Mouse (Mus musculus) cerebellum, adult 9-11 months (tissue): ENCODE results near the gene Dnajb6.
"Not testable (repeated sequence)": the region's sequence is repeated elsewhere in the genome, so short reads cannot be mapped to it uniquely, and the experiment has no call there.

Experiments
- DNase-seq: peaks from one replicate; pipeline ENCODE4 v3.0.0; 2022

The Dnajb6 gene

GRCm38 (mm10) chr5:29735557-29736061 is at the start of gene Dnajb6, which contains the start of gene Gm5129:
Gene Dnajb6, plus strand, starts transcription at chr5:29735688.
Gene Gm5129, minus strand, starts transcription at chr5:29735936.
- DNase-seq, result peak; percentile 96

GRCm38 (mm10) chr5:29687671-29688070 is 47.8 kb upstream of the Dnajb6 start:
- no peak for DNase-seq

- DNase-seq, result no peak
These were observed 47.1 kb upstream of the Dnajb6 start for GRCm38 (mm10) chr5:29688352-29688751.

GRCm38 (mm10) chr5:29698493-29698892 is 37.0 kb upstream of the Dnajb6 start:
- DNase-seq, result no peak

- no peak for DNase-seq
These were observed 35.8 kb upstream of the Dnajb6 start for GRCm38 (mm10) chr5:29699520-29700202.

GRCm38 (mm10) chr5:29707241-29707640 is 28.2 kb upstream of the Dnajb6 start:
- no peak for DNase-seq

GRCm38 (mm10) chr5:29708258-29708657 is 27.2 kb upstream of the Dnajb6 start:
- DNase-seq, result no peak

- no peak for DNase-seq
These were observed 23.9 kb upstream of the Dnajb6 start for GRCm38 (mm10) chr5:29711631-29712030.

GRCm38 (mm10) chr5:29712906-29713305 is 22.6 kb upstream of the Dnajb6 start:
- no peak for DNase-seq

- no peak for DNase-seq
These were observed 14.3 kb upstream of the Dnajb6 start for GRCm38 (mm10) chr5:29721159-29721558.

- DNase-seq, result no peak
These were observed 10.1 kb upstream of the Dnajb6 start for GRCm38 (mm10) chr5:29725369-29725768.

- not testable (repeated sequence) for DNase-seq
These were observed 9.4 kb upstream of the Dnajb6 start for GRCm38 (mm10) chr5:29726070-29726469.

- no peak for DNase-seq
These were observed 517 bp upstream of the Dnajb6 start for GRCm38 (mm10) chr5:29734831-29735510.

- no peak for DNase-seq
These were observed 799 bp downstream of the Dnajb6 start for GRCm38 (mm10) chr5:29736073-29736900.

- DNase-seq, result no peak
These were observed 1.5 kb downstream of the Dnajb6 start for GRCm38 (mm10) chr5:29736942-29737341.

- DNase-seq, result no peak
These were observed 2.0 kb downstream of the Dnajb6 start for GRCm38 (mm10) chr5:29737471-29737870.

- no peak for DNase-seq
These were observed 2.6 kb downstream of the Dnajb6 start for GRCm38 (mm10) chr5:29738076-29738475.

- no peak for DNase-seq
These were observed 5.2 kb downstream of the Dnajb6 start for GRCm38 (mm10) chr5:29740651-29741050.

- DNase-seq, result no peak
These were observed 5.6 kb downstream of the Dnajb6 start for GRCm38 (mm10) chr5:29741093-29741492.

GRCm38 (mm10) chr5:29747661-29748060 is 12.2 kb downstream of the Dnajb6 start:
- no peak for DNase-seq

GRCm38 (mm10) chr5:29751306-29751705 is 15.8 kb downstream of the Dnajb6 start:
- DNase-seq, result peak; percentile 47

GRCm38 (mm10) chr5:29752894-29753293 is 17.4 kb downstream of the Dnajb6 start:
- DNase-seq, result no peak

- DNase-seq, result no peak
These were observed 23.8 kb downstream of the Dnajb6 start for GRCm38 (mm10) chr5:29759318-29759717.
